Mouse (Mus musculus): ENCODE data around the gene Fiz1.

- TF ChIP-seq POLR2A (IDR thresholded peaks at IDR 0.05; ENCODE audit: extremely low read depth, insufficient read depth, low read length) (0 out of 2 replicates have a peak, but pooled peaks have one; percentile 2), CTCF (IDR thresholded peaks at IDR 0.05; ENCODE audit: low read depth, low read length) (no peak)
These were observed 18.2 kb downstream of the Fiz1 start, which contains the start of gene Zfp579 for GRCm38 (mm10) chr7:4996003-4996895.

All from liver, adult 2 months (tissue).